Mouse (Mus musculus) MEL (cell line): ENCODE measurements around the gene Nyap1. TPM values are rescaled to one million over a fixed set of nuclear protein-coding genes. Genes with fewer than 3 reads are reported as not detected.

ENCODE experiments used
- DNase-seq: peaks from one replicate; pipeline ENCODE4 v3.0.0; 2011; ENCODE audit warnings: low read depth, low spot score
- H3K27ac ChIP-seq: 2 replicates; pipeline ENCODE4 v1.5.1; 2012; ENCODE audit warnings: low read depth, mild to moderate bottlenecking, control low read depth, low read length, moderate library complexity; ENCODE audit not compliant: control insufficient read depth
- H3K27me3 ChIP-seq, 2 experiments: fragments of 150-350 bp in 1 of 2; sonication (generic) in 1 of 2; 2 replicates each; pipeline ENCODE4 v1.6.1; 2012; ENCODE audit warnings: low read length in 2 of 2, mild to moderate bottlenecking in 2 of 2, improper control_type of control experiment in 1 of 2, moderate library complexity in 1 of 2; ENCODE audit not compliant: insufficient read depth in 2 of 2, control insufficient read depth in 1 of 2
- H3K36me3 ChIP-seq, 2 experiments: 2 replicates each; pipeline ENCODE4 v1.6.1; 2012 to 2014; ENCODE audit warnings: low read length in 2 of 2, improper control_type of control experiment in 1 of 2, inconsistent platforms in 1 of 2, mild to moderate bottlenecking in 1 of 2; ENCODE audit not compliant: insufficient read depth in 2 of 2, control insufficient read depth in 1 of 2
- H3K4me1 ChIP-seq, 2 experiments: fragments of 150-350 bp in 1 of 2; sonication (generic) in 1 of 2; 2 replicates each; pipeline ENCODE4 v1.6.1; 2012; ENCODE audit warnings: low read length in 2 of 2, improper control_type of control experiment in 1 of 2, mild to moderate bottlenecking in 1 of 2; ENCODE audit not compliant: insufficient read depth in 2 of 2, control insufficient read depth in 1 of 2
- H3K4me3 ChIP-seq, 2 experiments: fragments of 150-350 bp in 1 of 2; sonication (generic) in 1 of 2; 2 replicates each; pipeline ENCODE4 v1.5.1; 2012; ENCODE audit warnings: low read depth in 2 of 2, low read length in 2 of 2, mild to moderate bottlenecking in 2 of 2, moderate library complexity in 2 of 2, control low read depth in 1 of 2, improper control_type of control experiment in 1 of 2; ENCODE audit not compliant: control insufficient read depth in 1 of 2, insufficient read depth in 1 of 2
- H3K79me2 ChIP-seq: 2 replicates; pipeline ENCODE4 v1.6.1; 2012; ENCODE audit warnings: mild to moderate bottlenecking, low read length, moderate library complexity; ENCODE audit not compliant: control insufficient read depth, poor library complexity, insufficient read depth
- H3K9ac ChIP-seq: 2 replicates; pipeline ENCODE4 v1.6.1; 2012; ENCODE audit warnings: low read depth, mild to moderate bottlenecking, control low read depth, low read length, moderate library complexity; ENCODE audit not compliant: control insufficient read depth, poor library complexity, severe bottlenecking
- H3K9me3 ChIP-seq: fragments of 150-350 bp; sonication (generic); replicated peaks from 2 replicates; pipeline ENCODE4 v1.6.1; 2012; ENCODE audit warnings: mild to moderate bottlenecking, low read length, improper control_type of control experiment, moderate library complexity; ENCODE audit not compliant: insufficient read depth
- BHLHE40 ChIP-seq: IDR thresholded peaks from 2 replicates; pipeline ENCODE4 v1.6.1; 2012; ENCODE audit warnings: low read depth, mild to moderate bottlenecking, inconsistent platforms, low read length, improper control_type of control experiment, borderline replicate concordance
- CHD1 ChIP-seq: IDR thresholded peaks from 2 replicates; pipeline ENCODE4 v1.6.1; 2012; ENCODE audit warnings: low read depth, mild to moderate bottlenecking, inconsistent platforms, low read length, improper control_type of control experiment
- CTCF ChIP-seq, 3 experiments: IDR thresholded peaks in 2 of 3; conservative IDR thresholded peaks in 1 of 3; 2 replicates each; pipeline ENCODE4 v1.5.1; 2011 to 2012; ENCODE audit warnings: low read length in 3 of 3, low read depth in 2 of 3, mild to moderate bottlenecking in 2 of 3, improper control_type of control experiment in 1 of 3, inconsistent platforms in 1 of 3, mixed read lengths in 1 of 3, moderate library complexity in 1 of 3; ENCODE audit not compliant: control insufficient read depth in 1 of 3, insufficient read depth in 1 of 3, poor library complexity in 1 of 3, severe bottlenecking in 1 of 3
- EP300 ChIP-seq, 2 experiments: IDR thresholded peaks; 2 replicates each; pipeline ENCODE4 v1.6.1; 2011; ENCODE audit warnings: improper control_type of control experiment in 2 of 2, low read length in 2 of 2, low read depth in 1 of 2, mild to moderate bottlenecking in 1 of 2
- GABPA ChIP-seq: IDR thresholded peaks from 2 replicates; pipeline ENCODE4 v1.6.1; 2012; ENCODE audit warnings: low read depth, mild to moderate bottlenecking, inconsistent platforms, low read length, improper control_type of control experiment, moderate library complexity
- GATA1 ChIP-seq: IDR thresholded peaks from 2 replicates; pipeline ENCODE4 v1.6.1; 2011; ENCODE audit warnings: low read depth, low read length, improper control_type of control experiment
- HCFC1 ChIP-seq: IDR thresholded peaks from 2 replicates; pipeline ENCODE4 v1.6.1; 2012; ENCODE audit warnings: low read depth, mild to moderate bottlenecking, inconsistent platforms, low read length, improper control_type of control experiment, moderate library complexity
- JUND ChIP-seq: IDR thresholded peaks from 2 replicates; pipeline ENCODE4 v1.6.1; 2011; ENCODE audit warnings: low read depth, mild to moderate bottlenecking, improper control_type of control experiment, low read length
- MAX ChIP-seq: IDR thresholded peaks from 2 replicates; pipeline ENCODE4 v1.6.1; 2011; ENCODE audit warnings: low read length, improper control_type of control experiment
- MXI1 ChIP-seq: IDR thresholded peaks from 2 replicates; pipeline ENCODE4 v1.6.1; 2011; ENCODE audit warnings: mild to moderate bottlenecking, low read depth, low read length, improper control_type of control experiment
- MYB ChIP-seq: IDR thresholded peaks from 2 replicates; pipeline ENCODE4 v1.6.1; 2011; ENCODE audit warnings: mild to moderate bottlenecking, low read depth, low read length, improper control_type of control experiment
- NELFE ChIP-seq: IDR thresholded peaks from 2 replicates; pipeline ENCODE4 v1.6.1; 2011; ENCODE audit warnings: low read depth, low read length, improper control_type of control experiment
- NRF1 ChIP-seq: IDR thresholded peaks from 2 replicates; pipeline ENCODE4 v1.6.1; 2014; ENCODE audit warnings: low read depth, mild to moderate bottlenecking, inconsistent platforms, low read length, improper control_type of control experiment, moderate library complexity; ENCODE audit not compliant: poor library complexity, insufficient read depth, severe bottlenecking
- POLR2A ChIP-seq, 2 experiments: IDR thresholded peaks; 2 replicates each; pipeline ENCODE4 v1.6.1; 2011 to 2012; ENCODE audit warnings: low read length in 2 of 2, mild to moderate bottlenecking in 2 of 2, control low read depth in 1 of 2, improper control_type of control experiment in 1 of 2, low read depth in 1 of 2, moderate library complexity in 1 of 2; ENCODE audit not compliant: control insufficient read depth in 1 of 2, insufficient read depth in 1 of 2, poor library complexity in 1 of 2
- RAD21 ChIP-seq: IDR thresholded peaks from 2 replicates; pipeline ENCODE4 v1.6.1; 2011; ENCODE audit warnings: mild to moderate bottlenecking, low read depth, low read length, improper control_type of control experiment
- SMC3 ChIP-seq: IDR thresholded peaks from 2 replicates; pipeline ENCODE4 v1.6.1; 2011; ENCODE audit warnings: low read depth, low read length, improper control_type of control experiment
- TBP ChIP-seq: IDR thresholded peaks from 2 replicates; pipeline ENCODE4 v1.8.0; 2011; ENCODE audit warnings: low read depth, low read length, improper control_type of control experiment
- TCF12 ChIP-seq: IDR thresholded peaks from 2 replicates; pipeline ENCODE4 v1.6.1; 2014; ENCODE audit warnings: low read depth, mild to moderate bottlenecking, inconsistent platforms, low read length, improper control_type of control experiment, moderate library complexity
- ZKSCAN1 ChIP-seq: IDR thresholded peaks from 2 replicates; pipeline ENCODE4 v1.6.1; 2012; ENCODE audit warnings: low read depth, mild to moderate bottlenecking, inconsistent platforms, low read length, improper control_type of control experiment, moderate library complexity
- ZMIZ1 ChIP-seq: IDR thresholded peaks from 2 replicates; pipeline ENCODE4 v1.6.1; 2012; ENCODE audit warnings: low read depth, mild to moderate bottlenecking, inconsistent platforms, low read length, improper control_type of control experiment, moderate library complexity
- ZNF384 ChIP-seq: IDR thresholded peaks from 2 replicates; pipeline ENCODE4 v1.6.1; 2012; ENCODE audit warnings: low read depth, mild to moderate bottlenecking, inconsistent platforms, low read length, improper control_type of control experiment
- polyA plus RNA-seq, 2 experiments: library from polyadenylated mRNA; stranded (reverse) in 1 of 2; unstranded in 1 of 2; fragments of >175 nt in 1 of 2; fragments of >200 nt in 1 of 2; gene quantifications; 2 replicates each; pipeline versions ENCODE4 v1.2.1 to v1.2.4; 2012; ENCODE audit warnings: low replicate concordance in 2 of 2, low read depth in 1 of 2; ENCODE audit not compliant: insufficient read length in 2 of 2, insufficient read depth in 1 of 2, missing spikeins in 1 of 2
- total RNA-seq: library from RNA; depleted of rRNA; stranded (reverse); fragments of 300-350 nt; gene quantifications from 2 replicates; pipeline ENCODE4 v1.2.3, GENCODE M21; 2012

Nyap1 gene
- total and polyA plus RNA-seq, 3 experiments, result 0.39 to 1.1 TPM; not detected in 1

- no peak for TF ChIP-seq SMC3
- TF ChIP-seq MXI1, result no peak
- no peak for TF ChIP-seq MAX
- TF ChIP-seq CHD1, result no peak
- no peak for TF ChIP-seq CTCF (IDR thresholded peaks at IDR 0.05 in 2 of 3, conservative IDR thresholded peaks at IDR 0.05 in 1 of 3; ENCODE audit: control insufficient read depth in 1 of 3, insufficient read depth in 1 of 3, low read depth in 2 of 3, low read length in 3 of 3, poor library complexity in 1 of 3, severe bottlenecking in 1 of 3)
- no peak for TF ChIP-seq ZNF384
- no peak for TF ChIP-seq TCF12
- TF ChIP-seq NRF1, result no peak
- TF ChIP-seq ZKSCAN1, result no peak
- no peak for TF ChIP-seq ZMIZ1
- TF ChIP-seq NELFE, result no peak
- TF ChIP-seq GABPA, result no peak
- TF ChIP-seq EP300 (IDR thresholded peaks at IDR 0.05; ENCODE audit: low read depth in 1 of 2, low read length in 2 of 2), result no peak
- no peak for TF ChIP-seq MYB
- no peak for TF ChIP-seq RAD21
- no peak for TF ChIP-seq POLR2A (IDR thresholded peaks at IDR 0.05; ENCODE audit: control insufficient read depth in 1 of 2, insufficient read depth in 1 of 2, low read depth in 1 of 2, low read length in 2 of 2, poor library complexity in 1 of 2)
- no peak for TF ChIP-seq HCFC1
- TF ChIP-seq BHLHE40, result no peak
- no peak for TF ChIP-seq TBP
- no peak for TF ChIP-seq JUND
- TF ChIP-seq, all 39 proteins: peak for 0
- no peaks in the 10 kb centered on the region for H3K27me3 ChIP-seq
- no peaks in the 10 kb centered on the region for H3K9me3 ChIP-seq
- H3K27ac ChIP-seq, result no peak overlapping the region
- H3K79me2 ChIP-seq, result no peaks in the 10 kb centered on the region
- no peak overlapping the region for H3K4me3 ChIP-seq
- no peaks in the 10 kb centered on the region for H3K4me1 ChIP-seq
- no peak for DNase-seq
- no peak overlapping the region for H3K9ac ChIP-seq
- H3K36me3 ChIP-seq, result peaks cover 0 to 7% of the 10 kb centered on the region in 2 experiments; a peak in 3 of 4 replicates
Observed at GRCm38 (mm10) chr5:137756106-137756505, 14.7 kb upstream of the Nyap1 start.

DNA sequence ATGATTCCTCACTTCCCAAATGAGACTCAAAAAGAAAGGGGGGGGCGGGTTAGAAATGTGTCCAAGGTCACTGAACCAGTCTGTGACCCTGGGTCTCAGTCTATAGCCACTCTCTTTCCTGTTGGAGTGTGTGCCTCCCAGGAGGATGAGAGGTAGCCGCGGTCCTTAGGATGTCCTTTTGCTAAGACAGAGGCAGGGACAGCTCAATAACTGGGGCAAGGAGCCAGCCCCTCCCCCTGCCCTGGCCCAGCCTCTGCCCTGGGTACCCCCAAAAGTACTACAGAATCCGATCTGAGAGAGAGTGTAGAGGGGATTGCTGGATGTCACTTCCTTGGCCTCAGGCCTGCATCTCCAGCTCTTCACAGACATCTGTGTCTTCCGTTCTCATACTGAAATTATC lies 14.0 kb upstream of the Nyap1 start:
- no peaks in the 10 kb centered on the region for H3K9me3 ChIP-seq
- TF ChIP-seq GATA1, result no peak
- TF ChIP-seq NRF1, result no peak
- no peak for TF ChIP-seq MXI1
- no peak for DNase-seq
- no peak overlapping the region for H3K9ac ChIP-seq
- no peaks in the 10 kb centered on the region for H3K79me2 ChIP-seq
- no peak overlapping the region for H3K4me3 ChIP-seq
- H3K27ac ChIP-seq, result no peak overlapping the region
- H3K27me3 ChIP-seq, result no peaks in the 10 kb centered on the region
- no peaks in the 10 kb centered on the region for H3K4me1 ChIP-seq
- H3K36me3 ChIP-seq, result peaks cover 0 to 7% of the 10 kb centered on the region in 2 experiments; a peak in 3 of 4 replicates
